Mouse (Mus musculus) heart, adult 9 months (tissue): ENCODE measurements around the gene Hs2st1.
A peak's percentile ranks its signal among the peaks of the same experiment; 100 is the strongest.

Source experiments
- DNase-seq, 2 experiments: peaks; one replicate each; pipeline ENCODE4 v3.0.0; 2022; ENCODE audit warnings: low spot score in 2 of 2

The Hs2st1 gene

DNA sequence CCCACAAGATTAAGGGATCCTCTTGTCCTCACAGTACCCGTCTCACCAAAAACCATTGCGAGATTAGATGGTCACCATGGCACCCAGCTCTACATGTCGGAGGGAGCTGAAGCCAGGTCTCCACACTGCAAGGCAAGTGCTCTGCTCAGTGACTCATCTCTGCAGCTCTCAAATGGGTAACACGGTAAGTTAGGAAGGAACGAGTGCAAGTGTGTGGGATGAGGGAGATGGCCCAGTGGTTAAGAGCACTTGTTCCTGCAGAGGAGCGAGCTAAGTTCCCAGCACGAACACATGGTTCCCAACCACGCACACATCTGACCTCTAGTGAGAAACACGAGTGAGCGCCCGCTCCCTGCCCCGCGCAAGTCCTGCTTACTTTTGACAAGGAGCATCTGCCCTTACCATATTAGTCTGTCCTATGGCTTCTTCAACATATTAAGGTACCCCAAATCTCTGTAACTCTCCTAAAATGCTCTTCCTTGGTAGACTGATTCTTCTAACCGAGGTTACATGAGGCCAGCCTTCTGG lies 132.0 kb downstream of the Hs2st1 start:
- no peak for DNase-seq

DNA sequence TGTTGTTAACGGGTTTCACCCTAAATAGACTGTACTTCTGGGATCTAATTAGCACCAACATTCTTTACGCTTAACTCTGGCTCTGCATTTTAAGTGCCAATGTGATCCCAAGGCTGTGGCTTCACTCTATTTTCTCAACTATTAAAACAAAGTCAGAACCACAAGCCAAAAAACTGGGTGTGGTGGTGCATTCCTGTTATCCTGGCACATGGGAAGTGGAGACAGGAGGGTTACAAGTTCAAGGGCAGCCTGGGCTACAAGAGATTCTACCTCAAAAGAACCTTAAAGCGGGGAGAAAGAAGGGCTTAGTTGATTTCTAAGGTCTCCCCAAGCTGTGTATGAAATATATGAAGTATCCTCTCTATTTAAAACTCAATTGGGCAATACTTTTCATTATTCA lies 133.9 kb downstream of the Hs2st1 start:
- no peak for DNase-seq

DNA sequence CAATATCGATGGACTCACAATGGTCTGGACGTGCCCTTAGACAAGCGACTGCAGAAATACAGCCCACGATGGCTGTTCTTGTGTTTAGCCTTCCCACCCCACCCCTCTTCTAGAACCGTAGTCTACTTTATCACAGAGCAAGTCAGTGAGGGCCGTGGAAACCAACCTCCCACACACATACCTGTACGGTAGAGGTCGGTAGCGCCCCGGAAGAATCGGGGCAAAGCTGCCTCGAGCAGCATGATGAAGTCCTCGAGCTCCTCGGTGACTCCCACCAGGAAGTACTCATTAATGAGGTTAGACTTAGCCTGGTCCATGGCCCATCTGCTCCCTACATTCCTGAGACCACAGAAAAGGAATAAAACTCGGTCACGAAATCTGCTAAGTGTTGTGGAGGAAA lies 134.7 kb downstream of the Hs2st1 start:
- no peak for DNase-seq

DNA sequence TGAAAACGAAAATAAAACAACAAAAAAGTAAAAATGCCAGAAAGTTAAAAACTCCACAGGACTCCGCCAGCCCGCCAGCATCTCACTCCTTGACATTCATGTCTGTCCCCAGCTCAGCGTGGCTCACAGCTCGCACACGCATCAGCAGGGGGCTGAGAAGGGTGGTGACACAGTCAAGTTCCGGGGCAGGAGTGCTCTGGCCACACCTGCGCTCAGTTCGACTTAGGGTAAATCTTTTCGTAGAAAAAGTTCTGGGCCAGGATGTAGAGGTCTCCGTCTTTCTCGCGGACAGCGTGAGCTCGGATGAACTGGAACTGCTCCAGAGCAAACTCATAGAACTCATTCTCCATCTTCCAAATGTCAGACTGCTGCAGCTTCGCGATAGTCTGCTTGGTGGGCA lies 135.7 kb downstream of the Hs2st1 start:
- DNase-seq: no peak

DNA sequence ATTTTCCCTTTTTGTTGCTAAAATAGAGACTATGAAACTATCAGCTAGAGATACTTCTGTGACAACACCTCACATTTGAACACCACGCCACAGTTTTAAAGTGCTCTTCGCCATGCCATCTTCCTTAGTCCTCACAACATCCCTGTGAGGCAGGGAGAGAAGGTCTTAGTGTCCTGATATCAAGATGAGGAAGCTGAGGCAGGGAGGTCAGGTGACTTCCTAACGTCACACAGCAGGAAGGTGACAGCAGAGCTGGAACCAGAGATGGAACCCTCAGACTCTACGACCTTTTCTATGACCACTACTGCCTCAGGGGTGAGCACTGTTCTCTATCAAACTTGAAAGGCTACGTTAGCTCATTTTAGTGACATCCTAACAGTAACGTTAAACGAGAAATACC lies 136.9 kb downstream of the Hs2st1 start:
- no peak for DNase-seq

DNA sequence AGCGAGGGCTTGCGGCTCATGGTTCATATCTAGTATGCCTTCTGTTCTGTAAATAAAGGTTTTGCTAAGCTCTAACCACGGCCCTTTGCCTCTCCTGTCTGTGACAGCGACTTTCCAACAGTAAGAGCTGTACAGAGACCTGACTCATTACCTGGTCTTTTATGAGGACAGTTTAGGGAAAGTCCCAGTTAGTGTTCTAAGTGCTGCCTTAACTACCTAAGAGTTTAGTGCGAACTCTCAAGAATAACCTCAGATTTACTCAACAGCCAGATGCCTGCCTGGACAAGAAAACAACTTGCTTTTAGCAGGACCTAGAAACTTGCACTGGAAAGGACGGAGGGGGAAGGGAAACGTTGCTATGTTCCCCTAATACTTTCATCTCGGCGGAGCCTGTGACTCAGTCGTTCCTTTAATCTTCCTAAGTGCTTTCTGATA lies 137.8 kb downstream of the Hs2st1 start:
- no peak for DNase-seq

- peak in 1 of 2 experiments; percentile 12 for DNase-seq
These were observed 141.2 kb downstream of the Hs2st1 start for GRCm38 (mm10) chr3:144428514-144429431.

GRCm38 (mm10) chr3:144425041-144425448 lies 144.9 kb downstream of the Hs2st1 start:
- no peak for DNase-seq

DNA sequence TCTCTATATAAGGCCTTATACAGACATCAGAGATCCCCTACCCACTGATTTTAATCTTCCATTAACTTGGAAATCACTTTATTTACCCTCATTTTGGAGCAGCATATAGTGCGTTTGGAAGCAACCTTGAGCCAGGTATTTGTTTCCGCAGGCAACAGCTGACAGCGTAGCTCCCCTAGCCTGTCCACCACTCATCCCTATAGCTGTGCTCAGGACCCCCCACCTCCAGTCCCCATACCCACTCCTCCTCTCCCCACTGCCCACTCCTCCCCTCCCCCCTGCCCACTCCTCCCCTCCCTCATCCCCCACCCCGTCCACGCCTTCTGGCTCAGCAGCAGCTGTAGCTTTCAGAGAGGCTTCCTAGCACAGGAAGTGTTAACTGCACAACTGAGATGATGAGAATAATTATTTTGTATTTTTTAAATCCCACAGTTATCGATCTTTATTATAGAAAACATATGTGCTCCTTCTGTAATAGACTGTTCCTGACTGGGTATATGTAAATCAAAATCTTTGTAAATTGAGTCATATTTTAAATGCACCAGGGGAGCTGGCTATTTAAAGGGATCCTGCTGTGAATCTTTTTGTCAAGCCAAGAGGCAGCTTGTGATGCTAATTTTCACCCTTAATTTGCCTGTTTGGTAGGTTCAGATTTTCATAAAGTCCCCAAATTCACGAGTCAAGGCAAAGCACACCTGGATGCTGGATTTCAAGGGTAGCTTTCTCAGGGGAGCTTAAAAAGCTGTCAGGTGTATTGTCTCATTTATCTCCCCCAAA lies 148.4 kb downstream of the Hs2st1 start:
- DNase-seq: no peak

DNA sequence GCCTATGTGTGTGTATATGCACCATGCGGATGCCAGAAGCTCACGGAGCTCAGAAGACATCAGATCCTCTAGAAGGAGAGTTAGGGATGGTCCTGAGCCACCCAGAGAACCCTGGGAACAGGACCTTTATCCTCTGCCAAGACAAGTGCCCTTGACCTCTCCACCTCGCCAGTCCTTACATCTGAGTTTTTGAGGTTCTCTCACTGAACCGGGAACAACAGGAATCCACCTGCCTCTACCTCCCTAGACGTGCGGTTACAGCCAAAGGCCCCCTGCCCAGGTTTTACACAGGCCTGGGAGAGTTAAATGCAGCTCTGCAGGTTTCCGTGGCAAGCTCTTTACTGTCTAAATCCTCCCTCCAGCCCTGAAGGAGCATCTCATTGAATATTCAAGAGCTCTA lies 156.2 kb downstream of the Hs2st1 start:
- no peak for DNase-seq

GRCm38 (mm10) chr3:144412538-144413272 lies 157.3 kb downstream of the Hs2st1 start:
- DNase-seq: no peak

DNA sequence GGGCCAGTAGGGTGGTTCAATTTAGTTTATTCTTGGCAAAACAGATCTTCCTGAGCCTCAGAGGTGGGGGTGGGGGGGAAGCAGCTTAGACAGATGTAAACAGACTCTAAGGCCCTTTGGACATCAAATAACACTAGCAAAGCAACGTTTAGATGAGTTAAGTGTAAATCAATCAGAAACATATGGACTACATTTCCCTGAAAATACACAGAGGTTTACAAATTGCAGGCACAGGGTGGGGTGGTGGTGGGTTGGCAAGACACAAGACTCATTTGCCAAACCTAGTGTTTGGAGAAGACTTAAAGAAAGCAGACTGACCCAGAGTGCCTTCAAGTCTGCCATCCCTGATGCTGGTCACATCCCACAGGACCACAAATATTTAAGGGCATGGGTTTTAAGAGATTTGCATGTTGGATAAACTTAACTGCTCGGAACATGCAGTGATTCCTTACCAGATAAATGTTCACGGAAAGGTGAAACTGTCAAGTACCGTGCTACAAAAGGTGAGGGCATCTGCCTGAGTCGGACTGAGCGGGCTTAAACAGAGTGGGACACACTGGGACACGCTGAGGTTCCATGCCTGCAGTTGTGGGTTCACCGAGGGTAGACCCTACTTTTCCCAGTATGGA lies 158.2 kb downstream of the Hs2st1 start:
- DNase-seq: no peak

- no peak for DNase-seq
These were observed 158.9 kb downstream of the Hs2st1 start for GRCm38 (mm10) chr3:144411051-144411542.

DNA sequence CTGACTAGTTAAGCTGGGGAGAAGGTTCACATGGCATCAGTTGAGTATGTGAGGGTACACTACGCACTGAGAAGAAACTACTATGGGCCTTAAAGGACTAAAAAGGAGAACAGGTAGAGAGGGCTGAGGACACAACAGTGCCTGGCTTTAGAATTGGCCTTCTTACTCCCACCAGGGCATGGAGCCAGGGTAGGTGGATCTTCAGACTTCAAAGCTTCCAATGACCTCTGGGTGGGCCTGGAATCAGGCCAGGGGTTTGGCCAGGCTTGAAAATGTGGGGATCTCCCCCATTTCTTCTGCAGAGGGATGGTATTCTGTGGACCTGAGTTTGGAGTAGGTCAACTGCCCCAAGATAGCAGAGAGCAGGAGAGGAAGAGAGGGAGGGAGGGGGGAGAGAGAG lies 161.0 kb downstream of the Hs2st1 start:
- no peak for DNase-seq

GRCm38 (mm10) chr3:144405331-144405730 lies 164.7 kb downstream of the Hs2st1 start:
- no peak for DNase-seq

DNA sequence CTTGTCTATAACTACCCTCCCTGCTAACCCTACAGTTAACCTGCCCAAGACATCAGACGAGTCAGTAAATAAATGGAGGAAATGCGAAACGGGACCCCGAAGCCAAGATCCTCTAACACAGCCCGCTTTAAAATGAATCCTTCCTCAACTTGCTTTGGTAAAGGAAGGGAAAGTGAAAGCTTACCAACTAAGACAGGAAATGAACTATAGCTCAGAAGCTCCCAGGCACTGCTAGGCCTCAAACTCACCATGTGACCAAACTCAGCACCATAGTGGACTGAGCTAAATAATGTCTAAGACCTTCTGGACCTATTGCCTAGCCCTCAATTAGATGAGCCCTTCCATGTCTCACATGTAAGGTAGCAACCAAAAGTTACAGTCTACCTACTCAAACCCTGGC lies 168.7 kb downstream of the Hs2st1 start:
- no peak for DNase-seq

GRCm38 (mm10) chr3:144400870-144401269 lies 169.1 kb downstream of the Hs2st1 start:
- no peak for DNase-seq

DNA sequence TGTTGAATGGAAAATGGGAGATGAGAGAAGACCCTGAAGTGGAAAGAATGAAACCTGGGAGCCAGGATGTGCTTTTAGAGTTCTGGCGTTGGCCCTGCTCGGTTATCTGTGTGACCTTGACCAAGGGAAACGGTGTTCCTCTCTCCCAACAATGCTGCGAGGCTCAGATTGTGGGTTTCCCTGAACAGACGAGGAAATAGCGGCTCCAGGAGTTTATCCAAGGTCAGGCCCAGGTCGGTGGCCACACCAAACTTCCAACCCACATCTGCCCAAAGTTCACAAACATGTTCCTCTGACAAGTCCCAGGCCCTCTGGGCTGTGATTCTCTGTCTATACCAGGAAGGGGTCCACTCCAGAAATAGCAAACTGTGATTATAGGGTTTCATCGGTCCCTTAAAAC lies 169.6 kb downstream of the Hs2st1 start:
- peak; percentile 45 to 46 for DNase-seq

- peak; percentile 64 to 77 for DNase-seq
These were observed 170.5 kb downstream of the Hs2st1 start for GRCm38 (mm10) chr3:144399358-144400096.

GRCm38 (mm10) chr3:144398166-144398565 lies 171.8 kb downstream of the Hs2st1 start:
- DNase-seq: no peak
